Mouse (Mus musculus) megakaryocyte, adult 5-6 weeks (primary cell): Measurements from ENCODE around the gene Susd1. TPM values are rescaled to one million over a fixed set of nuclear protein-coding genes. Genes with fewer than 3 reads are reported as not detected.

ENCODE experiments used
- ATAC-seq: 2 replicates; pipeline ENCODE4 v1.8.0; 2016; ENCODE audit warnings: mild to moderate bottlenecking, inconsistent platforms; ENCODE audit not compliant: poor library complexity, severe bottlenecking
- total RNA-seq, 2 experiments: library from RNA; stranded (forward) in 1 of 2; stranded (reverse) in 1 of 2; fragments of 153-499, 151-499 nt in 1 of 2; fragments of 221-1000, 200-1000 nt in 1 of 2; gene quantifications; 2 replicates each; pipeline versions ENCODE4 v1.2.3 to v1.2.4; 2015 to 2017

Susd1 gene
- total RNA-seq (2015), result 16.3 and 24.0 TPM in 2 replicates
- total RNA-seq (2017), result 33.6 and 33.9 TPM in 2 replicates

GRCm38 (mm10) chr4:59437990-59438854 is at the start of gene Susd1:
Susd1 (minus strand) TSS chr4:59438633.
- ATAC-seq, result peak; percentile 51

- no peak for ATAC-seq
Measured at GRCm38 (mm10) chr4:59471306-59471705, 32.9 kb upstream of the Susd1 start.

DNA sequence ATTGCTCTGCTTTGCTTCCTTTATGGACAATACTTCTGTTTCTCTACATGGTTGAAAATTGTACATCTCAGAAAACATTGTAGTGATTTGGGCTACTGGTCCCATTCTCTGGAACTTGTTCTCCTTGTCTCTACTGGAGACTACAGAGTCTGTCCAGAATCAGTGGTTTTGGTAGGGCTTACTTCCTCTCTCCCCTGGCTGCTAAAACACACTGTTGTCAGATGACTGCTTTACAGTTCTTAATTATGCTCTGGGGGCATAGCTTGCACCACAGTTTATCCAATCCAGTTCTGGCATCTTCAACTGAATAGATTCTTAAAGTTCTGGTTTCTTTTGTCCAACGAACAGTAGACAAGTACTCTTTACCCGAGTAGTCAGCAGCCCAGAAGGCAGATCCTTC is 27.0 kb upstream of the Susd1 start:
- peak; percentile 71 for ATAC-seq

GRCm38 (mm10) chr4:59464661-59465060 is 26.2 kb upstream of the Susd1 start:
- no peak for ATAC-seq

DNA sequence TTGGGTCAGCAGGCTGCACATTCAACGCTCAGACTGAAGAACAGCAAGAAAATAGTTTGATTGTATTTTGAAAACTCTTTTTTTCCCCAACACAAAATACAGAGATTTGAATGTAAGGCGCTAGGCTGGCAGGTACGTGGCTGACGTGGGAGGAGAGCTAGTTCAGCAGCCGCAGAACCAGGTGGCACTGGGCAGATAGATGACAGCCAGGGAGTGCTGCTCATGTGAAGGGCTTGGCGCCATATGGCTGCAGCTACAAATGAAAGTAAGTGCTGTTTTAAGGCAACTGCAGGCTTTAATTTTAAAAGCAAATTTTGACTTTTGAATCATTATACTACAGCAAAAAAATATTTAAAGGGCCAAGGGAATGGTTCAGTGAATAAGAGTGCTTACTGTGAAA is 24.1 kb upstream of the Susd1 start:
- ATAC-seq, result no peak

DNA sequence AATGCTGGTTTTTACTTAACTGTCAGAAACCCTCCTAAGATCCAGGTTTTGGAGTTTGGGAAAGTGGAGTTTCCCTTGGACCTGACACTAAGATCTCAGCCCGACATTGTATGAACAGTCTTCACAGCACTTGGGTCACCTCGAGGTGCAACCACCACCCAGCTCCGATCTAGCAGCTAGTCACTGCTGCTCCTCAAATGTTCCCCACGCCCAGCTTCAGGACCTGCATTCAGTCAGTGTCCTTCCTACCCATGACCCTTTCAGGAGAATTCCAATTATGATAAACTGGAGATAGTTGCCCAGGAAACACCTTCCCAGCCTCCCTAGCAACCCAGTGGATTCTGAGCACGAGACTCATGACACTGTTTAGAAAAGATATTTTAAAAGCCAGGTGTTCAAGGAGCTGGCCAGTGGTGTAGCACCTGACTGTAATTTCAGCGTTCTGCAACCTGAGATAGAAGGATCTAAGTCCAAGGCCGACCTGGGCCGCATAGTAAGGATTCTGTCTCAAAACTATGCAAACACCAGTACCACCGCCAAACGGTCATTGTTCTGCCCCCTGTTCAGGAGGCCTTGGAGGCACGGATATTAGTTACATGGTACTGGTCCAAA is 22.8 kb upstream of the Susd1 start:
- no peak for ATAC-seq

- ATAC-seq, result peak; percentile 45
Measured at GRCm38 (mm10) chr4:59459216-59459955, 21.0 kb upstream of the Susd1 start.

- ATAC-seq, result peak; percentile 58
Measured at GRCm38 (mm10) chr4:59457941-59458340, 19.5 kb upstream of the Susd1 start.

- no peak for ATAC-seq
Measured at GRCm38 (mm10) chr4:59457091-59457490, 18.7 kb upstream of the Susd1 start.

- ATAC-seq, result peak; percentile 47
Measured at GRCm38 (mm10) chr4:59455465-59455864, 17.0 kb upstream of the Susd1 start.

GRCm38 (mm10) chr4:59454046-59454445 is 15.6 kb upstream of the Susd1 start:
- no peak for ATAC-seq

DNA sequence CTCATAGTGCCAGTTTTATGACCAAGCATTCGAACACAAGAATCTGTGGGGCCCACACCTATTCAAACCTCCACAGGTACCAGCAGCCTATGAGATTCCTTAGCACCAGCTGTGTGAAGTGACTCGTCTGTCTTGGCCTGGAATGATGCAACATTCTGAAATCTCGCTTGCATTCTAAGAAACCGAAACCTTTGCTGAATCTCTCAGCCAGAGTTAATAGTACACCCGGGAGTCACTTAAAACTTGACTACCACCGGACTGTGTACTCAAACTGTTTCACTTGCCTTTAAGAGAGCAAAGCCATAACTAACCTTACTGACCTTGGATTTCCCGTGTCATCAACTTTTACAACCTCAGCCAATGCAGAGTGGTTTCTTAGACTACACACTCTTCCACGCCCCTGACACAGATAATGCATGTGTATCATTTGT is 14.1 kb upstream of the Susd1 start:
- peak; percentile 72 for ATAC-seq

- ATAC-seq, result no peak
Measured at GRCm38 (mm10) chr4:59450906-59451305, 12.5 kb upstream of the Susd1 start.

DNA sequence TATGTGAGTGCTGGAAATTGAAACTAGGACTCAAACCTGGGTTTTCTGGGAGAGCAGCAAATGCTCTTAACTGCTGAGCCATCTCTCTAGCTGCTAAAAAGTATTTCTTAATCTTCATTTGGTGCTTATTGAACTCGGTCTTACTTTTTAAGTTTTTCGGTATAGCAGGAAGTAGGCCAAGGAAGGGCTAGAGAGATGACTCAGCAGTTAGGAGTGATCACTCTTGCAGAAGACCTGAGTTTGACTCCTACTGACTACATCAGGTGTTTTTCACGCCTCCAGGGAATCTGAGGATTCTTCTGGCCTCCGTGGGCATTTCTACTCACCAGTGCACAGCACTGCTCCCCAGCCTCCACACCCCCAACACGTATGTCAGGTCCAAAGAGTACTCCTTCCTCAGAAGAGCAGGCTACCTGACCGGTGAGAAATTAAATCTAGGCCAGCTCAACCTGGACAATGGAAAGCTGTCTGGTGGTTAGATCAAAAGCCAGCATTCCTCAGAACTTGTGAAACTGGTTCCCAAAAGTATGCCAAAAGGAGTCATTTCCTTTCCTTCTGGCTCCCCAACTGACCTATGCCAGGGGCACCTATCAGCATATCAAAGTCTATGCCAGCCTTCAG is 11.9 kb upstream of the Susd1 start:
- peak; percentile 52 for ATAC-seq

DNA sequence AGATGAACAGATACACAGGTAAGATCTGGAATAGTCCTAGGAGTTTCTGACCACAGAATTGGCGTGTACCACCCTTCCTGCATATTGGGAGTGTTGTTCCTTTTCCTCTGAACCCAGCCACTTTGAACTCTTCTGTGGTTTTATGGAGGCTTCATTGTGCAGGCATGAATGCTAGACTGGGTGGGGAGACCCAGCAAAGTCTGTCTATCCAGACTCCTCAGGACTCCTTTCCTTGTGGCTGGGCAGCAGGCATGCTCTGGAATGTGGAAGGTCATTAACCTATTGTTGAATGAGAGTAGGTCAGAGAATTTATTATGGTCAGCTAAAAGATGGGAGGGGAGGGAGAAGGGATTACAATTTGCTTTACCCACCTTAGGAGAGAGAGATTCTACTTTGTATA is 8.9 kb upstream of the Susd1 start:
- ATAC-seq, result no peak

- peak; percentile 61 for ATAC-seq
Measured at GRCm38 (mm10) chr4:59445516-59445915, 7.1 kb upstream of the Susd1 start.

- no peak for ATAC-seq
Measured at GRCm38 (mm10) chr4:59444994-59445393, 6.6 kb upstream of the Susd1 start.

DNA sequence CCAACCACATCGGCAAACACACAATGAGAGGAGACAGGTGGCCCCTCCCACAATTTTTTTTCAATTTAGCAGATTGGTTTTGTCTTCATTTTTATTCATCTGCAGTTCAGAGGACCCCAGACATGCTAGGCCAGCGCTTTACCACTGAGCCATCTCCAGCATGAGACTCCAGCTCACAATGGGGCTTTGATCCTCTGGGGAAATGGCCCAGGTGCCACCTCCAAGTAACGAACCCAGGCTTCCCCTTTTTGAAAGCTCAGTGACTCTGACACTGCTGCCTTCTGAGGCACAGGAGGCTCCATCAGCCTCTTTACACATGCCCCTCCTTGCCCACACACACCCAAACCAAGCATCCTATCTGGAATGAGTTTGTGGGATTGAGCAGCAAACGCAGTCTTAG is 5.7 kb upstream of the Susd1 start:
- peak; percentile 25; the same call in 1 of the 2 replicates for ATAC-seq

- ATAC-seq, result peak; percentile 45
Measured at GRCm38 (mm10) chr4:59441265-59441664, 2.8 kb upstream of the Susd1 start.

GRCm38 (mm10) chr4:59439960-59440359 is 1.5 kb upstream of the Susd1 start:
- peak; percentile 75 for ATAC-seq

GRCm38 (mm10) chr4:59439041-59439440 is 608 bp upstream of the Susd1 start:
- no peak for ATAC-seq
